Mouse (Mus musculus) forebrain, postnatal 0 days (tissue): ENCODE data around the gene Trim25. TPM values are rescaled to one million over a fixed set of nuclear protein-coding genes. Genes with fewer than 3 reads are reported as not detected.

Source experiments
- ATAC-seq: fragments of 200-750 bp; cut with Nextera tagmentation; 2 replicates; pipeline ENCODE4 v1.8.0; 2017; ENCODE audit warnings: mild to moderate bottlenecking, moderate library complexity
- DNase-seq: peaks from one replicate; pipeline ENCODE4 v3.0.0-alpha.2; 2015
- H3K27ac ChIP-seq: fragments of 300-500 bp; sonication (generic); 2 replicates; pipeline ENCODE4 v1.5.1; 2014; ENCODE audit warnings: low read depth, mild to moderate bottlenecking, antibody characterized with exemption, low read length, moderate library complexity, mixed read lengths
- H3K27me3 ChIP-seq: fragments of 300-500 bp; sonication (generic); 2 replicates; pipeline ENCODE4 v1.6.1; 2014; ENCODE audit warnings: mild to moderate bottlenecking, low read length, mixed read lengths; ENCODE audit not compliant: insufficient read depth
- H3K36me3 ChIP-seq: fragments of 300-500 bp; sonication (generic); 2 replicates; pipeline ENCODE4 v1.6.1; 2014; ENCODE audit warnings: mild to moderate bottlenecking, moderate library complexity; ENCODE audit not compliant: insufficient read depth
- H3K4me1 ChIP-seq: fragments of 300-500 bp; sonication (generic); 2 replicates; pipeline ENCODE4 v1.6.1; 2014; ENCODE audit warnings: antibody characterized with exemption; ENCODE audit not compliant: insufficient read depth
- H3K4me2 ChIP-seq: fragments of 300-500 bp; sonication (generic); 2 replicates; pipeline ENCODE4 v1.6.1; 2014; ENCODE audit warnings: low read depth, mild to moderate bottlenecking, moderate library complexity
- H3K4me3 ChIP-seq: fragments of 300-500 bp; sonication (generic); 2 replicates; pipeline ENCODE4 v1.5.1; 2014; ENCODE audit warnings: low read depth, low read length, mixed read lengths
- H3K9ac ChIP-seq: fragments of 300-500 bp; sonication (generic); 2 replicates; pipeline ENCODE4 v1.6.1; 2014; ENCODE audit warnings: mild to moderate bottlenecking
- H3K9me3 ChIP-seq: fragments of 300-500 bp; sonication (generic); 2 replicates; pipeline ENCODE4 v1.6.1; 2016; ENCODE audit warnings: low read length
- CTCF ChIP-seq: sonication (generic); IDR thresholded peaks from 2 replicates; pipeline ENCODE4 v1.5.1; 2016; ENCODE audit warnings: antibody characterized with exemption, control low read depth, low read depth
- WGBS: fragments of 180-500 bp; shearing (Covaris S2); extraction: QIAGEN DNeasy Blood & Tissue Kit; methylation state at CpG from one replicate; pipeline ENCODE4 v1.1.7; 2014; 5-methylcytosine and 5-hydroxymethylcytosine counted together
- polyA plus RNA-seq: library from polyadenylated mRNA; unstranded; fragments of >200 nt; fragmentation: Nextera tagmentation; extraction: Ambion mirVana; gene quantifications from 2 replicates; pipeline ENCODE4 v1.2.1, GENCODE M21; 2015
- total RNA-seq: library from RNA; depleted of rRNA; stranded (reverse); fragments of >200 nt; gene quantifications from 2 replicates; pipeline ENCODE4 v1.2.3, GENCODE M21; 2014; rRNA removed

Trim25 gene
- total RNA-seq, result 2.4 and 4.6 TPM in 2 replicates
- polyA plus RNA-seq, result 2.7 and 4.9 TPM in 2 replicates

DNA sequence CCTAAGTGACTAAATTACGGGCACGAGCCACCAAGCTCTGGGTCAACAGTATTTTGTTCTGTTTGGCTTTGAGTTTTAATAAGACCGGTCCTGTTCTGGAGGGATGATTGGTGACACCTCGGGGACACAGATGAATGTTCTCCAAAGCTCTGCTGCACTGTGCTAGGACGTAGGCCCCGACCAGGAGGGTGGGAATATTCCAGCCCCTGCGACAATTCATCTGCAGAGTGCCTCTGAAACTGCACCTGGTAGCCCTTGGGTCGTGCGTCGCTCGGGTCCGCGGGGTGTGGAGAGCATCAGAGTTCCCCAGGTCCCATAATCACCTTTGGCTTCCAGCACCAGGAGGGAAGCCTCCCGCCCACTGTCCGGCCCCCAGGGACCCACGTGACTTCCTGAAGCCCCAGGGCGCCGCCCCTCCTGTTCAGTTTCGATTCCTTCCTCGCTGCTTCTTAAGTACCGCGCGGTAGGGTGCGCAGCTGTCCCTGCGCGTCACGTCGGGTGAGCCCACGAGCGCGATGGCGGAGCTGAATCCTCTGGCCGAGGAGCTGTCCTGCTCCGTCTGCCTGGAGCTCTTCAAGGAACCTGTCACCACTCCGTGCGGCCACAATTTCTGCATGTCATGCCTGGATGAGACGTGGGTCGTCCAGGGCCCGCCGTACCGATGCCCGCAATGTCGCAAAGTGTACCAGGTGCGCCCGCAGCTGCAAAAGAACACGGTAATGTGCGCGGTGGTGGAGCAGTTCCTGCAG lies at the start of gene Trim25:
TSS of gene Trim25 (plus strand) at position 403 of the 749 bp plus-strand sequence.
- H3K4me2 ChIP-seq, result peak within 1 kb of the TSS; percentile 41
- WGBS, result 2% methylated on average over 48 of the region's 48 CpGs
- no peaks in the 10 kb centered on the region for H3K36me3 ChIP-seq
- no peaks in the 10 kb centered on the region for H3K4me1 ChIP-seq
- H3K27me3 ChIP-seq, result peaks cover 14% of the 10 kb centered on the region
- peak within 1 kb of the TSS; percentile 39; the same call in 1 of the 2 replicates for H3K9ac ChIP-seq
- 0 out of 2 replicates have a peak, but pooled peaks have one; percentile 5 for TF ChIP-seq CTCF
- H3K4me3 ChIP-seq, result peak within 1 kb of the TSS; percentile 33
- ATAC-seq (peak; percentile 65), DNase-seq (peak; percentile 62)
- no peaks in the 10 kb centered on the region for H3K9me3 ChIP-seq
- peak within 1 kb of the TSS; percentile 4; the same call in 1 of the 2 replicates for H3K27ac ChIP-seq

DNA sequence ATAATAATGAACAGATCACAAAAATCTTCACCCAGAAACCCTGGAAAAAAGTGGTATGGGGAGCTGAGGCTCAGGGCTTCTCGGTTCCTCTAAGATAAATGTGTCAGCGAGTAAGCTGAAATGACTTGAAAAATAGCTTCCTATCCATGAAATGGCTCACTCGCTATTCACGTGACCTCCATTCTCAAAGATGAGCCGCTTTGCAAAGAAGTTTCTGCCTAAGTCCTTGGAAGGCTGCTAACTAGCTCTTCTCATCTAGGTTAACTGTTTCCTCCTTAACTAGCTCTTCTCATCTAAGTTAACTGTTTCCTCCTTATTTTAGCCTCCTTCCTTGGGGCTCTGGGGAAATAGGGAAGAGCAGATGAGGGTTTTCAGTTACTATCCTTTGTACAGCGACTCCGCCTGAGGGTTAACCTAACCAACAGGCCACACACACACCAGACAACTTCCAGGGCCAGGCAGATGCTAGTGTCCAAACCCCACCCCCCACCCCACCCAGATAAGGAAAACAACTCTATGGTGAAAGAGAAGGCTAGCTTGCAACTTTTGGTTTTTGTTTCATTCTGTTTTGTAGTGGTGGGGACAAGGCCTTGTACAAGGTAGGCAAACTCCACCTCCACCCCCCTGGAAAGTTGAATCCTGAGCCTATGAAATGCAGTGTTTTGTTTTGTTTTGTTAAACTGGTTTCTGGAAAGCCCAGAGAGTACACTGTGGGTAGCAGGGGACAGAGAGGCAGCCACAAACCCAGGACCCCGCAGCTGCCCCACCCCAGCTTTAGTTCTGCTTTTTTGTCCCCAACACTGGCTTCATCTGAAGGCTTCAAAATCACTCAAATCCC lies 49.2 kb upstream of the Trim25 start:
- H3K4me1 ChIP-seq, result peaks cover 6% of the 10 kb centered on the region; the same call in 1 of the 2 replicates
- no peak for TF ChIP-seq CTCF
- no peak overlapping the region for H3K9ac ChIP-seq
- no peaks in the 10 kb centered on the region for H3K27me3 ChIP-seq
- no peak for DNase-seq
- H3K27ac ChIP-seq, result no peak overlapping the region
- 87% methylated on average over 8 of the region's 8 CpGs for WGBS
- no peak for ATAC-seq
- H3K4me3 ChIP-seq, result no peak overlapping the region
- no peak overlapping the region for H3K4me2 ChIP-seq
- H3K9me3 ChIP-seq, result no peaks in the 10 kb centered on the region
- H3K36me3 ChIP-seq, result peaks cover 19% of the 10 kb centered on the region

DNA sequence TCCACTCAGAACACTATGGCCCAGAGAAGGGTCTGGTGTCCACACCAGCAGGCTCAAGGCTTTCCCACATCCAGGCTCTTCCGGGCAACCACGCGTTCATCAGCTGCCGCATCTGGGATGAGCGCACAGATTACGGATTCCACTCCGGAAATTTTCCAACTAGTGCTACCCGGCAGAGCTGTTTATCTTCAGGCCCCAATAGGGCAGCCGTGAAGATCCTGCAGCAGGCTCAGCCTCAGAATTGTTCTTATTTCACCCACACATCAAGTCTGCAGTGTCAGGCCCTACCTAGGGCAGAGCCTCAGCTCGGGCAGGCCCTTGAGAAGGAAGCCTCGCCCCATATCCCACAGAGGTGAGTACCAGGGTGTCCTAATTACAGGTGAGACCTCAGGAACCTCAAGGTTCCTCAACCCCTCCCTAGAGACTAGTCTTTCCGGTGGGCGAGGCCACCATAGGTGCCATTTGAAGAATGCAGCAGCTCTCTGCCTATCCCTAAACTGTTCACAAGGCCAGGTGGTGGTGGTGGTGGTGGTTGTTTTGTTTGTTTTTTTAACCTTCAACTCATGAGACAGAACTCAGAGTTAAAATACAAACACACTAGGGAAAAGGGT lies 48.4 kb upstream of the Trim25 start:
- 93% methylated on average over 13 of the region's 13 CpGs for WGBS
- Histone ChIP-seq H3K4me3 (no peak overlapping the region), H3K27ac (no peak overlapping the region), H3K4me2 (no peak overlapping the region), H3K4me1 (peaks cover 6% of the 10 kb centered on the region; the same call in 1 of the 2 replicates), H3K9me3 (no peaks in the 10 kb centered on the region), H3K36me3 (peaks cover 13% of the 10 kb centered on the region), H3K9ac (no peak overlapping the region), H3K27me3 (no peaks in the 10 kb centered on the region)
- ATAC-seq (no peak), DNase-seq (no peak)
- no peak for TF ChIP-seq CTCF

DNA sequence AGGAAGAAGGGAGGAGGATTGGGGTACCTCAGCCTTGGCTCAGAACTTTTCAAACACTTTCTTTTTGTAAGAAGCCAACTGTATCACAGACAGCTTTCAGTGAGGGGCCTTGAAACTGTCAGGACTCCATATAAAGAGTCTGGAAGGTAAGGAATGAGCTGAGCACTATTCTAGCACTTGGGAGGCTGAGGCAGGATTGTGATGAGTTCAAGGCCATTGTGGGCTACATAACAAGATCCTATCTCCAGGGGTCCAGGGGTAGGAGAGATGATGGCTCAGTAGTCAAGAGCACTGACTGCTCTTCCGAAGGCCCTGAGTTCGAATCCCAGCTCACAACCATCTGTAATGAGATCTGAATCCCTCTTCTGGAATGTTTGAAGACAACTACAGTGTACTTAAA lies 47.6 kb upstream of the Trim25 start:
- Histone ChIP-seq H3K4me3 (no peak overlapping the region), H3K4me1 (peaks cover 6% of the 10 kb centered on the region; the same call in 1 of the 2 replicates), H3K36me3 (peaks cover 13% of the 10 kb centered on the region; the same call in 1 of the 2 replicates), H3K9ac (no peak overlapping the region), H3K27me3 (no peaks in the 10 kb centered on the region), H3K27ac (no peak overlapping the region), H3K9me3 (no peaks in the 10 kb centered on the region), H3K4me2 (no peak overlapping the region)
- ATAC-seq (no peak), DNase-seq (no peak)
- TF ChIP-seq CTCF, result no peak
- WGBS, result 100% methylated on average over 2 of the region's 2 CpGs

DNA sequence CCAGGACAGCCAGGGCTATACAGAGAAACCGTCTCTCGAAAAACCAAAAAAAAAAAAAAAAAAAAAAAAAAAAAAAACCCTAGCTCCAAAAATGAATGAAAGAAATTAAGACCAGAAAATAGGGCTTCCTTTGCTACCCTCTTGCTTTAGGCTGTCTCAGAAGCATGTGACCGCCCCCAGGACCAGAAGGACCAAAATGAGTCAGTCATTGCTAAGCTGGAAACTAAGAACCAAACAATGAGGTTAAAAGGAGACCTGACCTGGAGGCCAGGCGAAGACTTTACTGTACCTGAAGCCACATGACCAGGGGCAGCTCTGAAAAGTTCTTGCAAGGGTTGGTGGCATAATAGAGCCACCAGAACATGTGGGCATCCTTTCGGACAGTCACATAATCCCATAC lies 47.1 kb upstream of the Trim25 start:
- no peak for TF ChIP-seq CTCF
- 96% methylated on average over 5 of the region's 5 CpGs for WGBS
- H3K4me2 ChIP-seq, result no peak overlapping the region
- H3K9me3 ChIP-seq, result no peaks in the 10 kb centered on the region
- no peak overlapping the region for H3K4me3 ChIP-seq
- H3K9ac ChIP-seq, result no peak overlapping the region
- ATAC-seq (no peak), DNase-seq (no peak)
- no peaks in the 10 kb centered on the region for H3K27me3 ChIP-seq
- peaks cover 6% of the 10 kb centered on the region; the same call in 1 of the 2 replicates for H3K4me1 ChIP-seq
- H3K27ac ChIP-seq, result no peak overlapping the region
- H3K36me3 ChIP-seq, result peaks cover 7% of the 10 kb centered on the region; the same call in 1 of the 2 replicates

DNA sequence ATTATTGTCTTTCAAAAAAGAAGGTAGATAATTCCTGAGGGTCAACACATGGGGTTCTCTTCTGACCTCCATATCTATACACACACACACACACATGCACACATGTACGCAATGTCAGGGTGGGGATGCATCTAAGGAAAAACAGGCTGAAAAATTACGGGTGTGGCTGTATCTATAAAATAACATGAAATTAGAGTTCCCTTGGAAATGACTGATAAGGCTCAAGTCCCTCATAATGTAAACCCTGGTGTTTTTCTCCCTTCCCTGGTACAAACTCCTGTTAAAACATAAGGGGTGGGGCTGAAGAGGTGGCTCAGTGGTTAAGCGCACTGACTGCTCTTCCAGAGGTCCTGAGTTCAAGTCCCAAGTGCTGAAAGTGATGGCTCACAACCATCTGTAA lies 45.6 kb upstream of the Trim25 start:
- ATAC-seq, result no peak
- Histone ChIP-seq H3K4me2 (0 out of 2 replicates have a peak overlapping the region, but pooled peaks have one; percentile 57), H3K36me3 (peaks cover 7% of the 10 kb centered on the region; the same call in 1 of the 2 replicates), H3K4me3 (no peak overlapping the region), H3K27me3 (no peaks in the 10 kb centered on the region), H3K9ac (no peak overlapping the region), H3K27ac (no peak overlapping the region), H3K4me1 (peaks cover 6% of the 10 kb centered on the region; the same call in 1 of the 2 replicates), H3K9me3 (no peaks in the 10 kb centered on the region)
- 99% methylated on average over 3 of the region's 3 CpGs for WGBS
- DNase-seq, result no peak
- no peak for TF ChIP-seq CTCF
